Mouse (Mus musculus) C2C12 (cell line): ENCODE data around the gene Cyp2w1. TPM values are rescaled to one million over a fixed set of nuclear protein-coding genes. Genes with fewer than 3 reads are reported as not detected.
A peak's percentile ranks its signal among the peaks of the same experiment; 100 is the strongest.

Experiments used
- H3K27me3 ChIP-seq: one replicate; pipeline ENCODE4 v1.6.1; 2011; ENCODE audit not compliant: control insufficient read depth, insufficient read depth, insufficient read length
- H3K36me3 ChIP-seq: one replicate; pipeline ENCODE4 v1.6.1; 2011; ENCODE audit not compliant: control insufficient read depth, insufficient read depth
- H3K4me3 ChIP-seq: one replicate; pipeline ENCODE4 v1.5.1; 2011; ENCODE audit warnings: mild to moderate bottlenecking, control low read depth; ENCODE audit not compliant: poor library complexity, insufficient read depth, severe bottlenecking
- H3K79me2 ChIP-seq: one replicate; pipeline ENCODE4 v1.6.1; 2011; ENCODE audit not compliant: control insufficient read depth, insufficient read depth
- H3K79me3 ChIP-seq: one replicate; pipeline ENCODE4 v1.6.1; 2011; ENCODE audit warnings: low read depth, control low read depth
- H3ac ChIP-seq: one replicate; pipeline ENCODE3; 2011; ENCODE audit warnings: low read depth; ENCODE audit not compliant: control insufficient read depth, insufficient read length
- CEBPB ChIP-seq: IDR thresholded peaks from one replicate; pipeline ENCODE4 v1.6.1; 2011; ENCODE audit warnings: low read depth, mild to moderate bottlenecking, control low read depth, moderate library complexity
- CTCF ChIP-seq: IDR thresholded peaks from one replicate; pipeline ENCODE4 v1.5.1; 2011; ENCODE audit not compliant: control insufficient read depth, insufficient read depth, insufficient read length
- FOSL1 ChIP-seq: IDR thresholded peaks from one replicate; pipeline ENCODE4 v1.8.0; 2011; ENCODE audit warnings: mild to moderate bottlenecking, low read length; ENCODE audit not compliant: poor library complexity, insufficient read depth, severe bottlenecking
- MAX ChIP-seq: IDR thresholded peaks from one replicate; pipeline ENCODE4 v1.6.1; 2011; ENCODE audit warnings: mild to moderate bottlenecking, control low read depth
- MYOD1 ChIP-seq: IDR thresholded peaks from one replicate; pipeline ENCODE4 v1.6.1; 2011; ENCODE audit warnings: low read depth; ENCODE audit not compliant: control insufficient read depth, insufficient read length
- MYOG ChIP-seq: IDR thresholded peaks from one replicate; pipeline ENCODE4 v1.6.1; 2011; ENCODE audit not compliant: control insufficient read depth, insufficient read length; ENCODE audit errors: extremely low read depth
- USF1 ChIP-seq: IDR thresholded peaks from one replicate; pipeline ENCODE4 v1.6.1; 2011; ENCODE audit warnings: low read depth, mild to moderate bottlenecking, control low read depth, moderate library complexity
- polyA plus RNA-seq: library from polyadenylated mRNA; unstranded; fragments of >200 nt; fragmentation: generic; extraction: Trizol; gene quantifications from one replicate; pipeline ENCODE4 v1.2.1, GENCODE M21; 2012; ENCODE audit warnings: missing spikeins

The Cyp2w1 gene
- polyA plus RNA-seq, 1 experiment: not detected

- H3K79me3 ChIP-seq: no peaks in the 10 kb centered on the region
- H3K27me3 ChIP-seq: peaks cover 48% of the 10 kb centered on the region
- no peak for TF ChIP-seq FOSL1
- TF ChIP-seq MAX: no peak
- no peak for TF ChIP-seq MYOG
- TF ChIP-seq CTCF: no peak
- no peak for TF ChIP-seq MYOD1
- no peak for TF ChIP-seq USF1
- TF ChIP-seq CEBPB: no peak
- H3K36me3 ChIP-seq: no peaks in the 10 kb centered on the region
- no peak overlapping the region for H3K4me3 ChIP-seq
- no peaks in the 10 kb centered on the region for H3K79me2 ChIP-seq
- H3ac ChIP-seq: no peak overlapping the region
These were observed 25.3 kb upstream of the Cyp2w1 start for GRCm38 (mm10) chr5:139326986-139327633.

- no peak overlapping the region for H3ac ChIP-seq
- no peaks in the 10 kb centered on the region for H3K36me3 ChIP-seq
- TF ChIP-seq MYOG (no peak), USF1 (no peak), MAX (no peak), CTCF (no peak), MYOD1 (no peak), CEBPB (no peak), FOSL1 (no peak)
- no peaks in the 10 kb centered on the region for H3K79me2 ChIP-seq
- H3K27me3 ChIP-seq: peaks cover 43% of the 10 kb centered on the region
- H3K79me3 ChIP-seq: no peaks in the 10 kb centered on the region
- no peak overlapping the region for H3K4me3 ChIP-seq
These were observed 24.8 kb upstream of the Cyp2w1 start for GRCm38 (mm10) chr5:139327634-139328020.

- H3K4me3 ChIP-seq: no peak overlapping the region
- no peaks in the 10 kb centered on the region for H3K36me3 ChIP-seq
- no peaks in the 10 kb centered on the region for H3K79me2 ChIP-seq
- H3ac ChIP-seq: no peak overlapping the region
- no peaks in the 10 kb centered on the region for H3K79me3 ChIP-seq
- TF ChIP-seq FOSL1 (no peak), CTCF (no peak), MYOD1 (no peak), USF1 (no peak), MYOG (no peak), CEBPB (no peak), MAX (no peak)
- H3K27me3 ChIP-seq: peaks cover 13% of the 10 kb centered on the region
These were observed 21.7 kb upstream of the Cyp2w1 start for GRCm38 (mm10) chr5:139330766-139331165.

GRCm38 (mm10) chr5:139331742-139332141 is 20.7 kb upstream of the Cyp2w1 start:
- peaks cover 5% of the 10 kb centered on the region for H3K27me3 ChIP-seq
- no peaks in the 10 kb centered on the region for H3K79me3 ChIP-seq
- H3ac ChIP-seq: no peak overlapping the region
- H3K79me2 ChIP-seq: no peaks in the 10 kb centered on the region
- H3K36me3 ChIP-seq: no peaks in the 10 kb centered on the region
- no peak overlapping the region for H3K4me3 ChIP-seq
- TF ChIP-seq MYOD1: no peak
- peak; percentile 78 for TF ChIP-seq CTCF

GRCm38 (mm10) chr5:139332590-139333272 is 19.7 kb upstream of the Cyp2w1 start:
- Histone ChIP-seq H3K4me3 (no peak overlapping the region), H3K79me2 (no peaks in the 10 kb centered on the region), H3K27me3 (no peaks in the 10 kb centered on the region), H3K36me3 (peaks cover 7% of the 10 kb centered on the region), H3K79me3 (no peaks in the 10 kb centered on the region), H3ac (no peak overlapping the region)
- TF ChIP-seq MAX (no peak), MYOG (no peak), FOSL1 (no peak), CTCF (no peak), USF1 (no peak), MYOD1 (no peak), CEBPB (no peak)
